Mouse (Mus musculus): ENCODE measurements around the gene 1700021F05Rik. TPM values are rescaled to one million over a fixed set of nuclear protein-coding genes. Genes with fewer than 3 reads are reported as not detected.
A peak's percentile ranks its signal among the peaks of the same experiment; 100 is the strongest.
"Not testable (repeated sequence)": the region's sequence is repeated elsewhere in the genome, so short reads cannot be mapped to it uniquely, and the experiment has no call there.

Gene 1700021F05Rik
- polyA plus RNA-seq, 1 experiment from 2014 or later, result 57.2 TPM

- Histone ChIP-seq H3K36me3 (ENCODE audit: control insufficient read depth, insufficient read depth, low read length) (peaks cover 30% of the 10 kb centered on the region), H3K27ac (ENCODE audit: low read length) (no peak overlapping the region), H3K27me3 (ENCODE audit: control insufficient read depth, insufficient read depth, low read length) (no peaks in the 10 kb centered on the region), H3K4me2 (replicated peaks; ENCODE audit: low read depth, low read length) (no peak overlapping the region), H3K4me3 (ENCODE audit: low read depth, low read length) (no peak overlapping the region), H3K9ac (replicated peaks; ENCODE audit: low read depth, low read length) (no peak overlapping the region), H3K4me1 (ENCODE audit: control insufficient read depth, insufficient read depth, low read length) (peaks cover 5% of the 10 kb centered on the region; the same call in 1 of the 2 replicates), H3K9me3 (ENCODE audit: control insufficient read depth, low read depth, low read length) (no peaks in the 10 kb centered on the region)
- WGBS, result 65% methylated on average over 1 of the region's 1 CpGs
- no peak for ATAC-seq (ENCODE audit: insufficient number of reproducible peaks, insufficient read depth, low FRiP score, low read depth)
Observed at GRCm38 (mm10) chr10:43534382-43534781, 6.4 kb downstream of the 1700021F05Rik start.

GRCm38 (mm10) chr10:43527283-43528269, 13.2 kb downstream of the 1700021F05Rik start:
- no peak overlapping the region for H3K4me2 ChIP-seq (replicated peaks; ENCODE audit: low read depth, low read length)
- ATAC-seq (ENCODE audit: insufficient number of reproducible peaks, insufficient read depth, low FRiP score, low read depth), result peak; percentile 77
- 45% methylated on average over 15 of the region's 15 CpGs for WGBS
- no peaks in the 10 kb centered on the region for H3K9me3 ChIP-seq (ENCODE audit: control insufficient read depth, low read depth, low read length)
- H3K4me3 ChIP-seq (ENCODE audit: low read depth, low read length), result no peak overlapping the region
- H3K27ac ChIP-seq (ENCODE audit: low read length), result peak overlapping the region; percentile 58
- peaks cover 38% of the 10 kb centered on the region for H3K36me3 ChIP-seq (ENCODE audit: control insufficient read depth, insufficient read depth, low read length)
- H3K9ac ChIP-seq (replicated peaks; ENCODE audit: low read depth, low read length), result no peak overlapping the region
- peaks cover 8% of the 10 kb centered on the region; the same call in 1 of the 2 replicates for H3K4me1 ChIP-seq (ENCODE audit: control insufficient read depth, insufficient read depth, low read length)
- H3K27me3 ChIP-seq (ENCODE audit: control insufficient read depth, insufficient read depth, low read length), result no peaks in the 10 kb centered on the region

GRCm38 (mm10) chr10:43523931-43524330, 16.9 kb downstream of the 1700021F05Rik start, which contains the start of gene Gm9803:
Gene Gm9803, plus strand, starts transcription at chr10:43524084.
- not testable (repeated sequence) for H3K9ac ChIP-seq (replicated peaks; ENCODE audit: low read depth, low read length); ATAC-seq (ENCODE audit: insufficient number of reproducible peaks, insufficient read depth, low FRiP score, low read depth); H3K9me3 ChIP-seq (ENCODE audit: control insufficient read depth, low read depth, low read length); H3K4me1 ChIP-seq (ENCODE audit: control insufficient read depth, insufficient read depth, low read length); H3K4me3 ChIP-seq (ENCODE audit: low read depth, low read length); H3K27ac ChIP-seq (ENCODE audit: low read length); H3K27me3 ChIP-seq (ENCODE audit: control insufficient read depth, insufficient read depth, low read length); H3K4me2 ChIP-seq (replicated peaks; ENCODE audit: low read depth, low read length)
- peaks cover 10% of the 10 kb centered on the region for H3K36me3 ChIP-seq (ENCODE audit: control insufficient read depth, insufficient read depth, low read length)
- 97% methylated on average over 10 of the region's 10 CpGs for WGBS

- Histone ChIP-seq H3K4me1 (ENCODE audit: control insufficient read depth, insufficient read depth, low read length) (no peaks in the 10 kb centered on the region), H3K27me3 (ENCODE audit: control insufficient read depth, insufficient read depth, low read length) (no peaks in the 10 kb centered on the region), H3K9ac (replicated peaks; ENCODE audit: low read depth, low read length) (no peak overlapping the region), H3K4me3 (ENCODE audit: low read depth, low read length) (no peak overlapping the region), H3K27ac (ENCODE audit: low read length) (no peak overlapping the region), H3K36me3 (ENCODE audit: control insufficient read depth, insufficient read depth, low read length) (0 out of 2 replicates have a peak, but pooled peaks cover 2% of the 10 kb centered on the region), H3K4me2 (replicated peaks; ENCODE audit: low read depth, low read length) (no peak overlapping the region), H3K9me3 (ENCODE audit: control insufficient read depth, low read depth, low read length) (no peaks in the 10 kb centered on the region)
- no peak for ATAC-seq (ENCODE audit: insufficient number of reproducible peaks, insufficient read depth, low FRiP score, low read depth)
- WGBS, result 94% methylated on average over 2 of the region's 2 CpGs
Observed at GRCm38 (mm10) chr10:43519977-43520376, 20.8 kb downstream of the 1700021F05Rik start.

GRCm38 (mm10) chr10:43518368-43518767, 22.4 kb downstream of the 1700021F05Rik start:
- Histone ChIP-seq H3K9ac (replicated peaks; ENCODE audit: low read depth, low read length) (no peak overlapping the region), H3K4me3 (ENCODE audit: low read depth, low read length) (no peak overlapping the region), H3K4me2 (replicated peaks; ENCODE audit: low read depth, low read length) (no peak overlapping the region), H3K9me3 (ENCODE audit: control insufficient read depth, low read depth, low read length) (no peaks in the 10 kb centered on the region), H3K27me3 (ENCODE audit: control insufficient read depth, insufficient read depth, low read length) (no peaks in the 10 kb centered on the region), H3K36me3 (ENCODE audit: control insufficient read depth, insufficient read depth, low read length) (0 out of 2 replicates have a peak, but pooled peaks cover 2% of the 10 kb centered on the region), H3K27ac (ENCODE audit: low read length) (no peak overlapping the region), H3K4me1 (ENCODE audit: control insufficient read depth, insufficient read depth, low read length) (no peaks in the 10 kb centered on the region)
- no peak for ATAC-seq (ENCODE audit: insufficient number of reproducible peaks, insufficient read depth, low FRiP score, low read depth)
- WGBS, result 68% methylated on average over 12 of the region's 13 CpGs

- Histone ChIP-seq H3K4me2 (replicated peaks; ENCODE audit: low read depth, low read length) (no peak overlapping the region), H3K36me3 (ENCODE audit: control insufficient read depth, insufficient read depth, low read length) (0 out of 2 replicates have a peak, but pooled peaks cover 7% of the 10 kb centered on the region), H3K9ac (replicated peaks; ENCODE audit: low read depth, low read length) (no peak overlapping the region), H3K27ac (ENCODE audit: low read length) (no peak overlapping the region), H3K4me3 (ENCODE audit: low read depth, low read length) (no peak overlapping the region), H3K9me3 (ENCODE audit: control insufficient read depth, low read depth, low read length) (no peaks in the 10 kb centered on the region), H3K4me1 (ENCODE audit: control insufficient read depth, insufficient read depth, low read length) (no peaks in the 10 kb centered on the region), H3K27me3 (ENCODE audit: control insufficient read depth, insufficient read depth, low read length) (no peaks in the 10 kb centered on the region)
- no peak for ATAC-seq (ENCODE audit: insufficient number of reproducible peaks, insufficient read depth, low FRiP score, low read depth)
- WGBS, result 59% methylated on average over 4 of the region's 4 CpGs
Observed at GRCm38 (mm10) chr10:43517836-43518235, 23.0 kb downstream of the 1700021F05Rik start.

- no peak overlapping the region for H3K4me2 ChIP-seq (replicated peaks; ENCODE audit: low read depth, low read length)
- no peak overlapping the region for H3K27ac ChIP-seq (ENCODE audit: low read length)
- H3K9me3 ChIP-seq (ENCODE audit: control insufficient read depth, low read depth, low read length), result no peaks in the 10 kb centered on the region
- ATAC-seq (ENCODE audit: insufficient number of reproducible peaks, insufficient read depth, low FRiP score, low read depth), result 0 out of 2 replicates have a peak, but pooled peaks have one; percentile 34
- H3K4me1 ChIP-seq (ENCODE audit: control insufficient read depth, insufficient read depth, low read length), result no peaks in the 10 kb centered on the region
- H3K9ac ChIP-seq (replicated peaks; ENCODE audit: low read depth, low read length), result no peak overlapping the region
- H3K27me3 ChIP-seq (ENCODE audit: control insufficient read depth, insufficient read depth, low read length), result no peaks in the 10 kb centered on the region
- no peak overlapping the region for H3K4me3 ChIP-seq (ENCODE audit: low read depth, low read length)
- peaks cover 11% of the 10 kb centered on the region; the same call in 1 of the 2 replicates for H3K36me3 ChIP-seq (ENCODE audit: control insufficient read depth, insufficient read depth, low read length)
- 64% methylated on average over 6 of the region's 6 CpGs for WGBS
Observed at GRCm38 (mm10) chr10:43516992-43517660, 23.7 kb downstream of the 1700021F05Rik start.

GRCm38 (mm10) chr10:43512976-43513375, 27.8 kb downstream of the 1700021F05Rik start:
- WGBS, result 86% methylated on average over 10 of the region's 10 CpGs
- Histone ChIP-seq H3K4me3 (ENCODE audit: low read depth, low read length) (no peak overlapping the region), H3K4me1 (ENCODE audit: control insufficient read depth, insufficient read depth, low read length) (no peaks in the 10 kb centered on the region), H3K4me2 (replicated peaks; ENCODE audit: low read depth, low read length) (no peak overlapping the region), H3K27ac (ENCODE audit: low read length) (no peak overlapping the region), H3K9ac (replicated peaks; ENCODE audit: low read depth, low read length) (no peak overlapping the region), H3K36me3 (ENCODE audit: control insufficient read depth, insufficient read depth, low read length) (peaks cover 29% of the 10 kb centered on the region), H3K9me3 (ENCODE audit: control insufficient read depth, low read depth, low read length) (no peaks in the 10 kb centered on the region), H3K27me3 (ENCODE audit: control insufficient read depth, insufficient read depth, low read length) (no peaks in the 10 kb centered on the region)
- no peak for ATAC-seq (ENCODE audit: insufficient number of reproducible peaks, insufficient read depth, low FRiP score, low read depth)

All from stomach, embryonic 14.5 days (tissue).